Mouse (Mus musculus) thymus, adult 2 months (tissue): ENCODE data around the gene Trmt13.

Experiments
- CTCF ChIP-seq: fragments of 200-500 bp; IDR thresholded peaks from 2 replicates; pipeline ENCODE4 v1.5.1; 2012; ENCODE audit warnings: mild to moderate bottlenecking, control low read depth, low read length, moderate library complexity, borderline replicate concordance; ENCODE audit not compliant: control insufficient read depth, poor library complexity, insufficient read depth; ENCODE audit errors: extremely low read depth
- POLR2A ChIP-seq: fragments of 200-500 bp; IDR thresholded peaks from 2 replicates; pipeline ENCODE4 v1.6.1; 2012; ENCODE audit warnings: mild to moderate bottlenecking, low read length, control low read depth, moderate library complexity; ENCODE audit not compliant: control insufficient read depth, poor library complexity, insufficient read depth; ENCODE audit errors: extremely low read depth

DNA sequence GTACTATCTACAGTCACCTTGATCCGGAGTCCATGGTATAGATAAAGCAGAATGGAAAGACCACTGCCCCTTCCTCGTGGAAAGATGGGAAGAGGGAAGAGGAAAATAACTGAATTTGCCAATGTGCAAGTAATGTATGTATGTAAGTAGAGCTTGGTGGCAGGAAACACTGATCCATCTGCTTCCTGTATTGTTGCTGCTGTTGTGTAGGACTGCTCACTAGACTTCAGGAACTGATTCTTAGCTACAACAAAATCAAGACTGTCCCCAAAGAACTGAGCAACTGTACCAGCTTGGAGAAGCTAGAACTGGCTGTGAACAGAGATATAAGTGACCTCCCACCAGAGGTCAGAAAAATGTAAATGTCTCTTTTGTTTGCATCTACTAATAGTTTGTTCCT lies 43.8 kb downstream of the Trmt13 start:
- TF ChIP-seq POLR2A (no peak), CTCF (no peak)
